Mouse (Mus musculus) adrenal gland, postnatal 14 days (tissue): ENCODE results near the gene Sec63. TPM values are rescaled to one million over a fixed set of nuclear protein-coding genes. Genes with fewer than 3 reads are reported as not detected.
A peak's percentile ranks its signal among the peaks of the same experiment; 100 is the strongest.

Experiments
- DNase-seq: peaks from one replicate; pipeline ENCODE4 v3.0.0; 2021; ENCODE audit warnings: mixed read lengths
- total RNA-seq: library from RNA; stranded (reverse); gene quantifications from 2 replicates; pipeline ENCODE4 v1.2.3, GENCODE M21; 2021

Gene Sec63
- total RNA-seq, 1 experiment from 2014 or later = 56.2 TPM

DNA sequence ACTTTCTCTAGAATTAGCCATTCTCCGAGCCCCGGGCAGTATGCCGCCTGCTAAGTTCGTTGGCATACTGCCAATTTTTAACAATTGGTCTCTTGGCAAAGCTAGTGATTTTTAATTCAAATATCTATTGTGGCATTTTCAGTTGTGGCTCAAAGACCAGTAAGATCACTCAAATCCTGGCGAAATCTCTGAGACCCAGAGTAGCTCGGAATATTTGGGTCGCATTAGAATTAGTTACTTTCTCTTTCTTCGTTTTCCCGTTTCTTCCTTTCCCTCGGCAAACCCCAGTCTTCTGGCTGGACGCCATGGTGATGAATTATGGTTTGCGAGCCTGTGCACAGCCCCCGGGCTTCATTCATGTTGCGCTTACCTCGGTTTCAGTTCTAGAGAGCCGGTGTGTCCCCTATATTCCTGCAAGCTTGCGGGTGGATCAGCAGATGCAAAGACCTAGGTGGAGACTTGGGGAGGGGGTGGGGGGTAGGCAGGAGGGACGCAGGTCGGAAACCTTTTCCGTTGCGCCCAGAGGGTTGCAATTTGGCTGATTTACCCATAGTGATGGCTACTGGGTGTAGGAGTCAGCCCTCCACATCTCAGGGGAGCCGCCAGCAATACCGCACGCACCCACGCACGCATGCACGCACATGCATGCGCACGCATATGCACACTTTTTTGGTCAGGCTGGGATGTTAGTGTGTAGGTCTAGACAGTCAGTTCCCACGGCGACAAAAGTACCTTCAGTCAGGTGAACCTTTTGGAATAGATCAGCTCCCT, 102.5 kb downstream of the Sec63 start:
- DNase-seq = peak; percentile 88

DNA sequence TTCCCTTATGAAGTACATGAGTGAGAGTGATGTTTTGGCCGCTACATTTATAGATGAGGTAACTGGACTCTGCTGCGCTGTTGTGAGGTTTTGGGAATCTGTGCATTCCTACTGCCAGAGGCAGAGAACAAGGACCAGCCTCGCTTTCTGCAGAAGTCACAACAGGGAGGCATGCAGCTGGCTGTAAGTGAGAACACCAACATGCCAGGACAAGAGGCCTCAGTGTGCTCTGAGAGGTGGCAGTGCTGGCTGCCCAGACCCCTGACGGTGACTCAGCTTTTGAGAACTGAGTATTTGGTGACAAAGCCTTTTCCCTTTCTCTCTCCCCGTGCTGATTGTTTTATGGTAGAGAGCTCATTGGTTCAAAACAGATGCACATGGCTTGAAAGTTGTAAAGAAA, 103.4 kb downstream of the Sec63 start:
- DNase-seq = peak; percentile 19

DNA sequence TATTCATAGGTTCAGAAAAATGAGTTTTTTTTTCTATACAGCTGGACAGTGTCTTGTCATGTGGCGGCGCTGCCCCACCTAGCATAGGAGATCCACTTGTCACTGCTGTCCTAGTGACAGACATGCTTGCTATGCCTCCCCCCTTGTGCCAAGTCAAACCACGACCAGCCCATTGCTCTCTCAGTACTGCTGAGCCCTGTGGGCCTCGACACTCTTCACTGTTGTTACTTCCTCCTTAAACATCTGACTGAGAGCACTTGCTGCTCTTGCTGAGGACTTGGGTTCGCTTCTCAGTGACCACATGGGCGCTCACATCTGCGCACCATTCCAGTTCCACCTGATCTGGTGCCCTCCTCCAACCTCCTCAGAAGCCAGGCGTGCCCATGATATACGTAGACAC, 107.1 kb downstream of the Sec63 start:
- DNase-seq = no peak

DNA sequence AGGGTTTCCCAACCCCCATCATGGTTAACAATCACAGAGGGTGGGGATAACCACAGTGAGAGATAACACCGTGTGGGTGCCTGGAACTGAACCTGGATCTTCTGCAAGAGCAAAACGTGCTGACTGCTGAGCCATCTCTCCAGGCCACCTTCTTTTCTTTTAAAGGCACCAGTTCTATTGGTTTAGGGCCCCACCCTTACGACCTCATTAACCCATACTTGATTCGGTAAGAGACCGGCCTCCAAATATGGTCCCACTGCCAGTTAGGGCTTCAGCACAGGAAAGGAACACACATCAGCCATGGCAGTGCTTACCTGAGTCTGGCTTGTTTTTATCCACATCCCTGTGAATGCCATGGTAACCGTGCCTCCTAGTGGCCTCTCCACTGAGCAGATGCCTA, 108.2 kb downstream of the Sec63 start:
- DNase-seq = no peak

DNA sequence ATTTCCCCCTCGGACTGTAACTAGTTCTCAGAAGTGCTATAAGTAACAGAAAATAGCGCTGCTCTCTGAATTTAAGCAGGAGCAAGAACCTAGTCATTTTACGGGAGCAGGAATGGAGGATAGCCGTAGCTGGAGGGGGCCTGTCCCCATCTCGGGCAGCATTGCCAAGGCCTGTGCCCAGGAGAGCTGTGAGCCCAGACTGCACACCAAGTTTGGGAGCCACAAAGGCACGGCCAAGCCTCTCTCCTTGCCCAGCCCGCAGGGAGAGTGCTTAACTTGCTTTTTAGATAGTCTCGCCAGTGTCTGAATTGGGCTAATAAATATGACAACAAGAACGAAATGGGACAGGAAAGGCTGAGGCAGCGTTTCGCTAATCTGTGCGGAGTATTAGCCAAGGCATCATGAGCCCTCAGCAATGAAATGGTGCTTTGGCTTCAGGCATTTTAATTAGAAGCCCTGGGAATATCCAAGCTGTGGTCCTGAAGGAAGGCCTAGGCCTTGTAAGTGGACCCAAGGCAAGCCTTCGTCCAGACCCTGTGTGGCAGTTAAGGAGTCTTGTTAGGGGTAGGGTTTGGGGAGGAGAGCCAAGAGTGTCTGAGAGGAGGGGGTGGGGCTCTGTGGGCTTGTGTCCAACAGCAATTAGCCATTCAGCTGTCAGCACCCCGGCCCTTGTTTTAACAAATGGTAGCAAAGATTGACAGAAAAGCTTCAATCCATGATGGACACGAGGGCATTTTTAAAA, 111.1 kb downstream of the Sec63 start:
- DNase-seq = no peak

DNA sequence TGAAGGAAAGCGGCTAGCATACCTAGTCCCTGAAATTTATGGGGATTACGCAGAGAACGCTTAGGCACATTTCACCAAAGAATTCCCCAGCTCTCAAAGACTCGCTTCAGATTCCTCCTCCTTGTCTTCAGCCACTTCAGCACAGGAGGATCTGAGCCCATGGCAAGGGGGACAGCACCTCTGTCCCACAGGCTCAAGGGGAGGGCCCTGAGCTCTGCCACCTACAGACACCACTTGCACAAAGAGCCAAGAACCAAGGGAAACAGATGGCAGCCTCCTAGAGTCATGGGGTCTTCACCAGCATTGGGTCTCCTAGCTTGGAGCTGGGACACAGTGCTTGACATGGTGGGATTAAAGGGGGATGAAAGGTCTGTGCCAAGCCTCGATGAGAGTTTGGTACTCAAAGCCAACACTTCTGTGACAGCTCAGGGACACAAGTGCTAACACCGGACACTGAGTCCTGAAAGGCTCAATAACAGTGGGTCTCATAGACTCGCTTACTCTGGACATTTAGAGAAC, 111.8 kb downstream of the Sec63 start:
- no peak for DNase-seq

DNA sequence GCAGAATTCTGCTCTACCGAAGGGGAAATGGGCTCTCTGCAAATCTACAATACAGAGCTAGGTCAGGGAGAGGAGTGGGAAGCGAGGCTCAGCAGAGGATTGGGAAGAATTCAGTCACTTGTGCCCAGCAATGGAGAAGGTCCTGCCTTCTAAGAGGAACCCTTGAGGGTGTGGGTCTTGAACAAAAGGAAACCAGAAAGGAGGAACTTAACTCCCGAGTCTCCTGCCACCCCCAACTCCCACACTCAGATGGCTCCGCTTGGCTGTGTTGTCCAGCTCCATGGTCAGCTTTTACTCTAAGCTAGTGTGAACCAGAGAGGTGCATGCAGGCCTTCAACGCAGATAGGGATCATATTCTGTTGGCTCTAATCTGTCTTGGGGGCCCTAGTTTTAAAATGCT, 114.9 kb downstream of the Sec63 start:
- DNase-seq = no peak

DNA sequence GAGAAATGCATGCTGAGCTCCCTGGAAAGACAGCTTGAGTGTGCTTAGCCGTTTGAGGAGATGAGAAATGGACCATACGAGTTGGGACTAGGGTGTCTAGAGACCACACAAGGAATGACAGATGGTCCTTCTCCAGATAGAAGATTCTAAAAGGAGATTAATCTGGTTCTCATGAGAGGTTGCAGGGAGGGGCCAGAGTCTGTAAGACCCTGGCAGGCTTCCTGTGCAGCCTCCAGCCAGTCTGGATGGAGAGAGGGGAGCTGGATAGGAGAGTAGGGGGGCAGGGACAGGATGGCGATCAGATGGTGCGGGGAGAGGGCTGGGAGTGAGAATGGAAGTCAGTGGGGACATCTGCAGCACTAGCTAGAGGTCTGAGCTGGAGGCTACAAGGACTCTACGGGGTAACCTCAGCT, 118.0 kb downstream of the Sec63 start:
- no peak for DNase-seq

DNA sequence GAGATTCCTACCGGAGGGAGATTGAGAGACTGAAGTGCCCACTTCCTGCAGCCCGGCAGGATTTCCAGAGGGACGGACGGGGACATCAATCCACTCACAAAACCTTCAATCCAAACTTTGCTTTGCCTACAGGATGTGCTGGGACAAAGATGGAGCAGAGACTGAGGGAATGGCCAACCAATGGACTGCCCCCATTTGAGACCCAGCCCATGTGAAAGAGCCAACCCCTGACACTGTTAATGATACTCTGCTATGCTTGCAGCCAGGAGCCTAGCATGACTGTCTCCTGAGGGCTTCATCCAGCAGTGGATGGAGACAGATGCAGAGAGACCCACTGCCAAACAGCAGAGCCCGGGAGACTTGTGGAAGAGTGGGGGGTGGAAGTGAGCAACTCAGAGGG, 118.4 kb downstream of the Sec63 start:
- DNase-seq = no peak

Other genes starting within 250 kb of the Sec63 start
- gene Nr2e1, start 177.9 kb upstream of the Sec63 start, total RNA-seq = not detected in 2 replicates
- gene Ostm1, start 177.7 kb upstream of the Sec63 start, total RNA-seq = 20.4 and 25.2 TPM in 2 replicates
- gene Scml4, start 98.9 kb downstream of the Sec63 start, total RNA-seq = 4.0 and 14.3 TPM in 2 replicates